Mouse (Mus musculus): ENCODE measurements at regions not wholly inside any gene's neighbourhood (a gene's known extent, or its start where the extent isn't known, plus 50 kb on each side); places are given as distances from the start of the nearest gene placed in this dataset.

GRCm38 (mm10) chr14:24956528-24957210, 469.7 kb downstream of the Rps24 start:
- DNase-seq: no peak

GRCm38 (mm10) chr14:24957392-24957791, 470.5 kb downstream of the Rps24 start:
- DNase-seq: no peak

GRCm38 (mm10) chr14:24958821-24959220, 471.9 kb downstream of the Rps24 start:
- DNase-seq: no peak

GRCm38 (mm10) chr14:24959401-24959800, 472.5 kb downstream of the Rps24 start:
- no peak for DNase-seq

- DNase-seq: peak in 1 of 2 experiments; percentile 49
Measured at GRCm38 (mm10) chr14:24960082-24960482, 473.2 kb downstream of the Rps24 start.

- DNase-seq: no peak
Measured at GRCm38 (mm10) chr14:24960875-24961274, 473.9 kb downstream of the Rps24 start.

GRCm38 (mm10) chr14:24961721-24962120, 474.8 kb downstream of the Rps24 start:
- DNase-seq: no peak

- no peak for DNase-seq
Measured at GRCm38 (mm10) chr14:24969584-24969983, 482.7 kb downstream of the Rps24 start.

GRCm38 (mm10) chr14:24972357-24972756, 485.4 kb downstream of the Rps24 start:
- DNase-seq: no peak

- no peak for DNase-seq
Measured at GRCm38 (mm10) chr14:24973039-24973438, 485.9 kb upstream of the Zmiz1 start.

GRCm38 (mm10) chr14:24973591-24973990, 485.4 kb upstream of the Zmiz1 start:
- DNase-seq: no peak

- no peak for DNase-seq
Measured at GRCm38 (mm10) chr14:24982489-24982888, 476.5 kb upstream of the Zmiz1 start.

GRCm38 (mm10) chr14:24983279-24983678, 475.7 kb upstream of the Zmiz1 start:
- no peak for DNase-seq

GRCm38 (mm10) chr14:24985806-24986359, 473.1 kb upstream of the Zmiz1 start:
- no peak for DNase-seq

GRCm38 (mm10) chr14:24986404-24986803, 472.6 kb upstream of the Zmiz1 start:
- no peak for DNase-seq

- peak; percentile 39 to 58 for DNase-seq
Measured at GRCm38 (mm10) chr14:24993751-24994658, 465.0 kb upstream of the Zmiz1 start.

GRCm38 (mm10) chr14:24995226-24995625, 463.8 kb upstream of the Zmiz1 start:
- no peak for DNase-seq

- no peak for DNase-seq
Measured at GRCm38 (mm10) chr14:24997786-24998509, 461.0 kb upstream of the Zmiz1 start.

GRCm38 (mm10) chr14:24999008-24999572, 459.9 kb upstream of the Zmiz1 start:
- DNase-seq: no peak

GRCm38 (mm10) chr14:25005241-25005946, 453.6 kb upstream of the Zmiz1 start:
- DNase-seq: no peak

- DNase-seq: no peak
Measured at GRCm38 (mm10) chr14:25011926-25012325, 447.1 kb upstream of the Zmiz1 start.
